Mouse (Mus musculus) liver, adult 2 months (tissue): Measurements from ENCODE around the gene Casp7. TPM values are rescaled to one million over a fixed set of nuclear protein-coding genes. Genes with fewer than 3 reads are reported as not detected.

Experiments used
- DNase-seq: peaks from one replicate; pipeline ENCODE4 v3.0.0-alpha.2; 2011; ENCODE audit warnings: low read depth, low spot score; ENCODE audit errors: extremely low read depth
- H3K27ac ChIP-seq: fragments of 200-500 bp; replicated peaks from 2 replicates; pipeline ENCODE4 v1.5.1; 2012; ENCODE audit warnings: low read depth, mild to moderate bottlenecking, control low read depth, inconsistent platforms, low read length; ENCODE audit not compliant: insufficient read depth
- H3K27me3 ChIP-seq: fragments of 200-500 bp; 2 replicates; pipeline ENCODE4 v1.6.1; 2012; ENCODE audit warnings: mild to moderate bottlenecking, moderate library complexity, low read length, inconsistent platforms; ENCODE audit not compliant: control insufficient read depth, insufficient read depth
- H3K36me3 ChIP-seq: fragments of 200-500 bp; 2 replicates; pipeline ENCODE4 v1.6.1; 2012; ENCODE audit warnings: low read length, inconsistent platforms; ENCODE audit not compliant: control insufficient read depth, insufficient read depth
- H3K4me1 ChIP-seq: fragments of 200-500 bp; 2 replicates; pipeline ENCODE4 v1.6.1; 2011; ENCODE audit warnings: low read length; ENCODE audit not compliant: control insufficient read depth, insufficient read depth
- H3K4me3 ChIP-seq: fragments of 200-500 bp; 2 replicates; pipeline ENCODE4 v1.5.1; 2011; ENCODE audit warnings: low read depth, mild to moderate bottlenecking, control low read depth, low read length, moderate library complexity; ENCODE audit not compliant: insufficient read depth
- H3K79me2 ChIP-seq: fragments of 200-500 bp; 2 replicates; pipeline ENCODE4 v1.6.1; 2012; ENCODE audit warnings: inconsistent platforms, mild to moderate bottlenecking, low read length, moderate library complexity; ENCODE audit not compliant: control insufficient read depth, insufficient read depth
- H3K9ac ChIP-seq: fragments of 200-500 bp; 2 replicates; pipeline ENCODE4 v1.6.1; 2012; ENCODE audit warnings: low read depth, mild to moderate bottlenecking, control low read depth, inconsistent platforms, low read length
- CTCF ChIP-seq: fragments of 200-500 bp; IDR thresholded peaks from 2 replicates; pipeline ENCODE4 v1.5.1; 2011; ENCODE audit warnings: low read depth, low read length, control low read depth
- POLR2A ChIP-seq: fragments of 200-500 bp; IDR thresholded peaks from 2 replicates; pipeline ENCODE4 v1.6.1; 2011; ENCODE audit warnings: low read length, control low read depth; ENCODE audit not compliant: insufficient read depth; ENCODE audit errors: extremely low read depth
- WGBS: fragments of 180-500 bp; shearing (Covaris S2); methylation state at CpG from one replicate; pipeline ENCODE4 v1.1.7; 2018; 5-methylcytosine and 5-hydroxymethylcytosine counted together
- polyA plus RNA-seq: library from polyadenylated mRNA; depleted of rRNA; stranded (reverse); fragments of >200 nt; gene quantifications from 2 replicates; pipeline ENCODE4 v1.2.3, GENCODE M21; 2012
- total RNA-seq: library from RNA; depleted of rRNA; stranded (reverse); fragments of >200 nt; gene quantifications from 2 replicates; pipeline ENCODE4 v1.2.3, GENCODE M21; 2014

The Casp7 gene
- total and polyA plus RNA-seq, 2 experiments = 15.8 to 38.8 TPM

- Histone ChIP-seq H3K27me3 (no peaks in the 10 kb centered on the region), H3K4me3 (no peak overlapping the region), H3K27ac (no peak overlapping the region), H3K4me1 (no peaks in the 10 kb centered on the region), H3K79me2 (no peaks in the 10 kb centered on the region), H3K36me3 (no peaks in the 10 kb centered on the region), H3K9ac (no peak overlapping the region)
- peak; percentile 65 for DNase-seq
- TF ChIP-seq CTCF (no peak), POLR2A (no peak)
- whole genome bisulfite sequencing = 35% methylated on average over 4 of the region's 4 CpGs
Measured at GRCm38 (mm10) chr19:56418404-56418803, 21.5 kb downstream of the Casp7 start.

GRCm38 (mm10) chr19:56419452-56419851 is 22.5 kb downstream of the Casp7 start:
- no peak overlapping the region for H3K27ac ChIP-seq
- H3K79me2 ChIP-seq = no peaks in the 10 kb centered on the region
- no peaks in the 10 kb centered on the region for H3K27me3 ChIP-seq
- no peaks in the 10 kb centered on the region for H3K4me1 ChIP-seq
- H3K36me3 ChIP-seq = no peaks in the 10 kb centered on the region
- no peak overlapping the region for H3K4me3 ChIP-seq
- 90% methylated on average over 9 of the region's 9 CpGs for WGBS
- no peak for DNase-seq
- no peak for TF ChIP-seq POLR2A
- no peak for TF ChIP-seq CTCF
- no peak overlapping the region for H3K9ac ChIP-seq

- WGBS = 85% methylated on average over 3 of the region's 3 CpGs
- TF ChIP-seq POLR2A (no peak), CTCF (no peak)
- no peaks in the 10 kb centered on the region for H3K79me2 ChIP-seq
- H3K4me1 ChIP-seq = no peaks in the 10 kb centered on the region
- no peak for DNase-seq
- no peak overlapping the region for H3K9ac ChIP-seq
- no peak overlapping the region for H3K4me3 ChIP-seq
- no peaks in the 10 kb centered on the region for H3K27me3 ChIP-seq
- H3K27ac ChIP-seq = no peak overlapping the region
- no peaks in the 10 kb centered on the region for H3K36me3 ChIP-seq
Measured at GRCm38 (mm10) chr19:56420345-56420744, 23.4 kb downstream of the Casp7 start.

GRCm38 (mm10) chr19:56422476-56423338 is 25.8 kb downstream of the Casp7 start:
- Histone ChIP-seq H3K27ac (no peak overlapping the region), H3K36me3 (no peaks in the 10 kb centered on the region), H3K79me2 (no peaks in the 10 kb centered on the region), H3K27me3 (no peaks in the 10 kb centered on the region), H3K4me3 (no peak overlapping the region), H3K9ac (no peak overlapping the region), H3K4me1 (no peaks in the 10 kb centered on the region)
- WGBS = 49% methylated on average over 14 of the region's 14 CpGs
- TF ChIP-seq POLR2A = no peak
- TF ChIP-seq CTCF = peak; percentile 92
- DNase-seq = peak; percentile 36

- H3K4me1 ChIP-seq = no peaks in the 10 kb centered on the region
- H3K27me3 ChIP-seq = no peaks in the 10 kb centered on the region
- TF ChIP-seq POLR2A (no peak), CTCF (no peak)
- H3K9ac ChIP-seq = no peak overlapping the region
- no peak for DNase-seq
- H3K27ac ChIP-seq = no peak overlapping the region
- no peaks in the 10 kb centered on the region for H3K36me3 ChIP-seq
- 85% methylated on average over 12 of the region's 12 CpGs for WGBS
- H3K79me2 ChIP-seq = no peaks in the 10 kb centered on the region
- H3K4me3 ChIP-seq = no peak overlapping the region
Measured at GRCm38 (mm10) chr19:56423370-56423769, 26.4 kb downstream of the Casp7 start.
